Mouse (Mus musculus): ENCODE data around the gene Rpl3l. TPM values are rescaled to one million over a fixed set of nuclear protein-coding genes. Genes with fewer than 3 reads are reported as not detected.

The Rpl3l gene
- polyA plus RNA-seq, 1 experiment from 2014 or later = 1.3 TPM

- Histone ChIP-seq H3K27ac (replicated peaks in 1 of 2; ENCODE audit: control insufficient read depth in 1 of 2, insufficient read depth in 1 of 2, low read depth in 2 of 2, low read length in 2 of 2) (no peak overlapping the region), H3K27me3 (ENCODE audit: control insufficient read depth, insufficient read depth, low read length) (peaks cover 11% of the 10 kb centered on the region), H3K9me3 (ENCODE audit: control insufficient read depth, low read length) (no peaks in the 10 kb centered on the region), H3K9ac (ENCODE audit: low read length) (no peak overlapping the region), H3K4me3 (ENCODE audit: control insufficient read depth in 1 of 2, insufficient read depth in 1 of 2, low read depth in 1 of 2, low read length in 2 of 2) (no peak overlapping the region), H3K4me2 (ENCODE audit: low read length) (no peak overlapping the region), H3K4me1 (ENCODE audit: control insufficient read depth in 2 of 2, insufficient read depth in 2 of 2, low read length in 2 of 2) (no peaks in the 10 kb centered on the region), H3K36me3 (ENCODE audit: control insufficient read depth, insufficient read depth, low read length) (peaks cover 21% of the 10 kb centered on the region; the same call in 1 of the 2 replicates)
- WGBS = 22% methylated on average over 7 of the region's 7 CpGs
- no peak for ATAC-seq (ENCODE audit: insufficient number of reproducible peaks, insufficient read depth, low FRiP score, low read depth)
Measured at GRCm38 (mm10) chr17:24745526-24746497, 18.2 kb downstream of the Rpl3l start.

GRCm38 (mm10) chr17:24746986-24747385 is 19.4 kb downstream of the Rpl3l start:
- H3K27me3 ChIP-seq (ENCODE audit: control insufficient read depth, insufficient read depth, low read length) = peaks cover 21% of the 10 kb centered on the region
- no peak overlapping the region for H3K9ac ChIP-seq (ENCODE audit: low read length)
- H3K27ac ChIP-seq (replicated peaks in 1 of 2; ENCODE audit: control insufficient read depth in 1 of 2, insufficient read depth in 1 of 2, low read depth in 2 of 2, low read length in 2 of 2) = no peak overlapping the region
- no peak overlapping the region for H3K4me3 ChIP-seq (ENCODE audit: control insufficient read depth in 1 of 2, insufficient read depth in 1 of 2, low read depth in 1 of 2, low read length in 2 of 2)
- WGBS = 34% methylated on average over 4 of the region's 4 CpGs
- H3K36me3 ChIP-seq (ENCODE audit: control insufficient read depth, insufficient read depth, low read length) = peaks cover 10% of the 10 kb centered on the region; the same call in 1 of the 2 replicates
- H3K4me2 ChIP-seq (ENCODE audit: low read length) = no peak overlapping the region
- H3K9me3 ChIP-seq (ENCODE audit: control insufficient read depth, low read length) = no peaks in the 10 kb centered on the region
- H3K4me1 ChIP-seq (ENCODE audit: control insufficient read depth in 2 of 2, insufficient read depth in 2 of 2, low read length in 2 of 2) = no peaks in the 10 kb centered on the region
- no peak for ATAC-seq (ENCODE audit: insufficient number of reproducible peaks, insufficient read depth, low FRiP score, low read depth)

- ATAC-seq (ENCODE audit: insufficient number of reproducible peaks, insufficient read depth, low FRiP score, low read depth) = no peak
- peaks cover 64% of the 10 kb centered on the region for H3K27me3 ChIP-seq (ENCODE audit: control insufficient read depth, insufficient read depth, low read length)
- no peak overlapping the region for H3K27ac ChIP-seq (replicated peaks in 1 of 2; ENCODE audit: control insufficient read depth in 1 of 2, insufficient read depth in 1 of 2, low read depth in 2 of 2, low read length in 2 of 2)
- WGBS = 12% methylated on average over 4 of the region's 4 CpGs
- H3K9me3 ChIP-seq (ENCODE audit: control insufficient read depth, low read length) = no peaks in the 10 kb centered on the region
- no peaks in the 10 kb centered on the region for H3K36me3 ChIP-seq (ENCODE audit: control insufficient read depth, insufficient read depth, low read length)
- peaks cover 3 to 12% of the 10 kb centered on the region in 2 experiments; a peak in 3 of 4 replicates for H3K4me1 ChIP-seq (ENCODE audit: control insufficient read depth in 2 of 2, insufficient read depth in 2 of 2, low read length in 2 of 2)
- no peak overlapping the region for H3K9ac ChIP-seq (ENCODE audit: low read length)
- H3K4me2 ChIP-seq (ENCODE audit: low read length) = no peak overlapping the region
- H3K4me3 ChIP-seq (ENCODE audit: control insufficient read depth in 1 of 2, insufficient read depth in 1 of 2, low read depth in 1 of 2, low read length in 2 of 2) = no peak overlapping the region
Measured at GRCm38 (mm10) chr17:24751528-24751927, 23.9 kb downstream of the Rpl3l start.

- WGBS = under 1% methylated on average over 69 of the region's 82 CpGs
- ATAC-seq (ENCODE audit: insufficient number of reproducible peaks, insufficient read depth, low FRiP score, low read depth) = peak; percentile 74
- peak within 1 kb of the TSS; percentile 61 for H3K9ac ChIP-seq (ENCODE audit: low read length)
Measured at GRCm38 (mm10) chr17:24752415-24753394, 25.1 kb downstream of the Rpl3l start, which contains the start of gene Hs3st6. TSS of gene Hs3st6 (plus strand) at chr17:24752988.

GRCm38 (mm10) chr17:24757394-24757793 is 29.8 kb downstream of the Rpl3l start:
- H3K4me1 ChIP-seq (ENCODE audit: control insufficient read depth in 2 of 2, insufficient read depth in 2 of 2, low read length in 2 of 2) = peaks cover 6 to 10% of the 10 kb centered on the region in 2 experiments; a peak in 3 of 4 replicates
- H3K9ac ChIP-seq (ENCODE audit: low read length) = no peak overlapping the region
- no peak overlapping the region for H3K4me2 ChIP-seq (ENCODE audit: low read length)
- WGBS = 88% methylated on average over 1 of the region's 1 CpGs
- peaks cover 42% of the 10 kb centered on the region for H3K27me3 ChIP-seq (ENCODE audit: control insufficient read depth, insufficient read depth, low read length)
- H3K4me3 ChIP-seq (ENCODE audit: control insufficient read depth in 1 of 2, insufficient read depth in 1 of 2, low read depth in 1 of 2, low read length in 2 of 2) = no peak overlapping the region
- H3K9me3 ChIP-seq (ENCODE audit: control insufficient read depth, low read length) = no peaks in the 10 kb centered on the region
- ATAC-seq (ENCODE audit: insufficient number of reproducible peaks, insufficient read depth, low FRiP score, low read depth) = no peak
- H3K27ac ChIP-seq (replicated peaks in 1 of 2; ENCODE audit: control insufficient read depth in 1 of 2, insufficient read depth in 1 of 2, low read depth in 2 of 2, low read length in 2 of 2) = no peak overlapping the region
- no peaks in the 10 kb centered on the region for H3K36me3 ChIP-seq (ENCODE audit: control insufficient read depth, insufficient read depth, low read length)

More at GRCm38 (mm10) chr17:24752415-24753394, 25.1 kb downstream of the Rpl3l start, which contains the start of gene Hs3st6:
- Histone ChIP-seq H3K9me3 (ENCODE audit: control insufficient read depth, low read length) (no peaks in the 10 kb centered on the region), H3K4me2 (ENCODE audit: low read length) (peak within 1 kb of the TSS; percentile 97), H3K4me3 (ENCODE audit: control insufficient read depth in 1 of 2, insufficient read depth in 1 of 2, low read depth in 1 of 2, low read length in 2 of 2) (peak within 1 kb of the TSS; percentile 54 to 55), H3K27ac (replicated peaks in 1 of 2; ENCODE audit: control insufficient read depth in 1 of 2, insufficient read depth in 1 of 2, low read depth in 2 of 2, low read length in 2 of 2) (no peak within 1 kb of the TSS), H3K36me3 (ENCODE audit: control insufficient read depth, insufficient read depth, low read length) (no peaks in the 10 kb centered on the region), H3K27me3 (ENCODE audit: control insufficient read depth, insufficient read depth, low read length) (peaks cover 64% of the 10 kb centered on the region), H3K4me1 (ENCODE audit: control insufficient read depth in 2 of 2, insufficient read depth in 2 of 2, low read length in 2 of 2) (peaks cover 3 to 12% of the 10 kb centered on the region in 2 experiments; a peak in 3 of 4 replicates)

GRCm38 (mm10) chr17:24761121-24761520 is 33.5 kb downstream of the Rpl3l start:
- Histone ChIP-seq H3K27ac (replicated peaks in 1 of 2; ENCODE audit: control insufficient read depth in 1 of 2, insufficient read depth in 1 of 2, low read depth in 2 of 2, low read length in 2 of 2) (no peak overlapping the region), H3K4me1 (ENCODE audit: control insufficient read depth in 2 of 2, insufficient read depth in 2 of 2, low read length in 2 of 2) (peaks cover 9 to 11% of the 10 kb centered on the region in 2 experiments; a peak in 3 of 4 replicates), H3K9ac (ENCODE audit: low read length) (no peak overlapping the region), H3K4me2 (ENCODE audit: low read length) (no peak overlapping the region), H3K9me3 (ENCODE audit: control insufficient read depth, low read length) (no peaks in the 10 kb centered on the region), H3K36me3 (ENCODE audit: control insufficient read depth, insufficient read depth, low read length) (no peaks in the 10 kb centered on the region), H3K27me3 (ENCODE audit: control insufficient read depth, insufficient read depth, low read length) (peaks cover 5% of the 10 kb centered on the region; the same call in 1 of the 2 replicates), H3K4me3 (ENCODE audit: control insufficient read depth in 1 of 2, insufficient read depth in 1 of 2, low read depth in 1 of 2, low read length in 2 of 2) (no peak overlapping the region)
- no peak for ATAC-seq (ENCODE audit: insufficient number of reproducible peaks, insufficient read depth, low FRiP score, low read depth)
- 57% methylated on average over 5 of the region's 5 CpGs for WGBS

Measured in heart, embryonic 14.5 days (tissue).